Mouse (Mus musculus): Measurements from ENCODE around the gene Mkrn3.

The Mkrn3 gene

GRCm38 (mm10) chr7:62419493-62420360, at the start of gene Mkrn3:
TSS of gene Mkrn3 (minus strand) at chr7:62420139.
- no peak for DNase-seq (ENCODE audit: low read depth, low spot score)

GRCm38 (mm10) chr7:62463878-62464755, 44.2 kb upstream of the Mkrn3 start, which contains the start of gene Peg12:
TSS of gene Peg12 (minus strand) at chr7:62464510.
- DNase-seq (ENCODE audit: low read depth, low spot score) = peak; percentile 26

- no peak for DNase-seq (ENCODE audit: low read depth, low spot score)
Measured at GRCm38 (mm10) chr7:62463007-62463877, 43.3 kb upstream of the Mkrn3 start.

GRCm38 (mm10) chr7:62462229-62463006, 42.5 kb upstream of the Mkrn3 start:
- DNase-seq (ENCODE audit: low read depth, low spot score) = no peak

- DNase-seq (ENCODE audit: low read depth, low spot score) = no peak
Measured at GRCm38 (mm10) chr7:62452353-62452752, 32.4 kb upstream of the Mkrn3 start.

- DNase-seq (ENCODE audit: low read depth, low spot score) = no peak
Measured at GRCm38 (mm10) chr7:62445431-62446165, 25.7 kb upstream of the Mkrn3 start.

- no peak for DNase-seq (ENCODE audit: low read depth, low spot score)
Measured at GRCm38 (mm10) chr7:62436394-62436793, 16.5 kb upstream of the Mkrn3 start.

- peak; percentile 9 for DNase-seq (ENCODE audit: low read depth, low spot score)
Measured at GRCm38 (mm10) chr7:62433243-62433642, 13.3 kb upstream of the Mkrn3 start.

- DNase-seq (ENCODE audit: low read depth, low spot score) = peak; percentile 20
Measured at GRCm38 (mm10) chr7:62428337-62428736, 8.4 kb upstream of the Mkrn3 start.

GRCm38 (mm10) chr7:62423210-62423609, 3.3 kb upstream of the Mkrn3 start:
- no peak for DNase-seq (ENCODE audit: low read depth, low spot score)

- DNase-seq (ENCODE audit: low read depth, low spot score) = no peak
Measured at GRCm38 (mm10) chr7:62420566-62420965, 627 bp upstream of the Mkrn3 start.

- DNase-seq (ENCODE audit: low read depth, low spot score) = no peak
Measured at GRCm38 (mm10) chr7:62419105-62419492, 840 bp downstream of the Mkrn3 start.

GRCm38 (mm10) chr7:62418346-62418745, 1.6 kb downstream of the Mkrn3 start:
- DNase-seq (ENCODE audit: low read depth, low spot score) = no peak

GRCm38 (mm10) chr7:62416173-62416572, 3.8 kb downstream of the Mkrn3 start:
- no peak for DNase-seq (ENCODE audit: low read depth, low spot score)

GRCm38 (mm10) chr7:62415222-62415621, 4.7 kb downstream of the Mkrn3 start:
- no peak for DNase-seq (ENCODE audit: low read depth, low spot score)

GRCm38 (mm10) chr7:62407803-62408202, 12.1 kb downstream of the Mkrn3 start:
- DNase-seq (ENCODE audit: low read depth, low spot score) = no peak

- DNase-seq (ENCODE audit: low read depth, low spot score) = no peak
Measured at GRCm38 (mm10) chr7:62406573-62407050, 13.3 kb downstream of the Mkrn3 start.

GRCm38 (mm10) chr7:62392202-62392601, 27.7 kb downstream of the Mkrn3 start:
- no peak for DNase-seq (ENCODE audit: low read depth, low spot score)

- DNase-seq (ENCODE audit: low read depth, low spot score) = no peak
Measured at GRCm38 (mm10) chr7:62388291-62388690, 31.6 kb downstream of the Mkrn3 start.

GRCm38 (mm10) chr7:62382391-62382790, 37.5 kb downstream of the Mkrn3 start:
- DNase-seq (ENCODE audit: low read depth, low spot score) = peak; percentile 5
